In the genomic region with DNA sequence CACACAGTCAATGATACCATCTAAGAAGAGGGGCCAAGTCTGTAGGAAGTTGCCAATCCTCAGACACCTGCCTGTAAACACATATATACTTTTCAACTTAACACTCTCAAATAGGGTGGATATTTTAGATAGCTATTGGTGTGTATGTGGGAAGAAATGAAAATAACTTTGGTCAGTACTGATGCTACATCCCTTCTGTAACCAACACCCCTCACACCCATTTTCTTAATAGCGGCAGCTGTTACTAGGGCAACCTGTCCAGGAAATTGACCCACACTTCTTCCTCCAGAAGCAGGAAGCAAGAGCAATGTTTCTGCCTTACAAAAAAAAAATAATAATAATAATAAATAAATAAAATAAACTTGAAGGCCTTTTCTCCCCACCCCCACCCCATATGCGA, we compare ENCODE assay signal across 8 mouse cellular contexts. TPM values are rescaled to one million over a fixed set of nuclear protein-coding genes. Genes with fewer than 3 reads are reported as not detected.
DNase-seq lines count a peak whose midpoint lies in the region; ATAC-seq lines count a peak whose summit lies in the region.

No protein-coding gene starts in this region.

- no peak for ATAC-seq in kidney, embryonic 14.5 days (ENCODE audit: low FRiP score, low TSS enrichment)
- ATAC-seq in hindbrain, embryonic 16.5 days, result no peak
- ATAC-seq in midbrain, embryonic 16.5 days, result no peak

- no peaks in the 10 kb centered on the region for H3K36me3 ChIP-seq in kidney, embryonic 14.5 days (ENCODE audit: control insufficient read depth, insufficient read depth, low read length)
- H3K36me3 ChIP-seq in hindbrain, embryonic 16.5 days (ENCODE audit: control insufficient read depth, insufficient read depth, low read length), result no peaks in the 10 kb centered on the region
- H3K36me3 ChIP-seq in midbrain, embryonic 16.5 days (ENCODE audit: control insufficient read depth, insufficient read depth, low read length), result no peaks in the 10 kb centered on the region

- 9% methylated on average over 2 of the region's 2 CpGs for WGBS in kidney, embryonic 14.5 days
- WGBS in hindbrain, embryonic 16.5 days, result 19% methylated on average over 2 of the region's 2 CpGs
- 16% methylated on average over 2 of the region's 2 CpGs for WGBS in midbrain, embryonic 16.5 days

- peak overlapping the region; percentile 74 for H3K4me3 ChIP-seq in kidney, embryonic 14.5 days (ENCODE audit: low read length)
- peak overlapping the region; percentile 71 for H3K4me3 ChIP-seq in brown adipose tissue, adult 24 weeks (ENCODE audit: insufficient read depth, low read depth, low read length)
- peak overlapping the region; percentile 74 for H3K4me3 ChIP-seq in hindbrain, embryonic 16.5 days (ENCODE audit: low read length)
- H3K4me3 ChIP-seq in midbrain, embryonic 16.5 days (ENCODE audit: low read depth, low read length), result peak overlapping the region; percentile 71

- no peaks in the 10 kb centered on the region for H3K27me3 ChIP-seq in kidney, embryonic 14.5 days (ENCODE audit: control insufficient read depth, insufficient read depth, low read length)
- no peaks in the 10 kb centered on the region for H3K27me3 ChIP-seq in hindbrain, embryonic 16.5 days (replicated peaks; ENCODE audit: control insufficient read depth, insufficient read depth, low read length)
- no peaks in the 10 kb centered on the region for H3K27me3 ChIP-seq in midbrain, embryonic 16.5 days (ENCODE audit: control insufficient read depth, insufficient read depth, low read depth, low read length)

- peak overlapping the region; percentile 96 for H3K4me2 ChIP-seq in kidney, embryonic 14.5 days (replicated peaks; ENCODE audit: low read depth, low read length)
- peak overlapping the region; percentile 96 for H3K4me2 ChIP-seq in hindbrain, embryonic 16.5 days (ENCODE audit: low read length)
- H3K4me2 ChIP-seq in midbrain, embryonic 16.5 days (ENCODE audit: low read length), result peak overlapping the region; percentile 91

- peak overlapping the region; percentile 91 for H3K9ac ChIP-seq in kidney, embryonic 14.5 days (ENCODE audit: low read depth, low read length)
- peak overlapping the region; percentile 92 for H3K9ac ChIP-seq in hindbrain, embryonic 16.5 days (ENCODE audit: low read depth, low read length)
- H3K9ac ChIP-seq in midbrain, embryonic 16.5 days (ENCODE audit: low read depth, low read length), result peak overlapping the region; percentile 94

- H3K9me3 ChIP-seq in kidney, embryonic 14.5 days (ENCODE audit: control insufficient read depth, low read length), result no peaks in the 10 kb centered on the region
- no peaks in the 10 kb centered on the region for H3K9me3 ChIP-seq in hindbrain, embryonic 16.5 days (ENCODE audit: control insufficient read depth, low read length)
- no peaks in the 10 kb centered on the region for H3K9me3 ChIP-seq in midbrain, embryonic 16.5 days (replicated peaks; ENCODE audit: control insufficient read depth, low read length, poor library complexity, severe bottlenecking)

- H3K4me1 ChIP-seq in kidney, embryonic 14.5 days (ENCODE audit: control insufficient read depth, insufficient read depth, low read length), result peaks cover 22% of the 10 kb centered on the region
- H3K4me1 ChIP-seq in brown adipose tissue, adult 24 weeks (ENCODE audit: control insufficient read depth, insufficient read depth, insufficient read length, low read length), result peaks cover 8% of the 10 kb centered on the region
- H3K4me1 ChIP-seq in hindbrain, embryonic 16.5 days (ENCODE audit: control insufficient read depth, insufficient read depth, low read depth, low read length), result peaks cover 19% of the 10 kb centered on the region
- H3K4me1 ChIP-seq in midbrain, embryonic 16.5 days (ENCODE audit: control insufficient read depth, insufficient read depth, low read length), result peaks cover 22% of the 10 kb centered on the region

- H3K27ac ChIP-seq in kidney, embryonic 14.5 days (ENCODE audit: low read depth, low read length), result no peak overlapping the region; the same call in 1 of the 2 replicates
- H3K27ac ChIP-seq in brown adipose tissue, adult 24 weeks (replicated peaks; ENCODE audit: low read depth, low read length), result no peak overlapping the region
- H3K27ac ChIP-seq in hindbrain, embryonic 16.5 days (ENCODE audit: low read depth, low read length), result peak overlapping the region; percentile 94; the same call in 1 of the 2 replicates
- no peak overlapping the region for H3K27ac ChIP-seq in midbrain, embryonic 16.5 days (ENCODE audit: low read length)

- DNase-seq in kidney, adult 9 months, result no peak
- no peak for DNase-seq in spleen, postnatal 14 days (ENCODE audit: low spot score in 2 of 2)
- no peak for DNase-seq in ovary, postnatal 10 days (ENCODE audit: low spot score)
- no peak for DNase-seq in ovary, postnatal 36 days (ENCODE audit: low spot score)

RNA-seq across cellular contexts. Expression of gene Ints3, which starts 1.1 kb away (rescaled TPM):
- polyA plus RNA-seq in kidney, embryonic 14.5 days (2014; fragmentation: Nextera tagmentation; extraction: Ambion mirVana), result 24.0 and 39.2 TPM in 2 replicates
- 12.6 and 13.2 TPM in 2 replicates for polyA plus RNA-seq in brown adipose tissue, adult 24 weeks (2012; ENCODE audit: insufficient read depth, insufficient read length, missing spikeins)
- polyA plus RNA-seq in hindbrain, embryonic 16.5 days (2015; fragmentation: Nextera tagmentation; extraction: Ambion mirVana), result 27.8 and 30.3 TPM in 2 replicates
- polyA plus RNA-seq in midbrain, embryonic 16.5 days (2015; fragmentation: Nextera tagmentation; extraction: Ambion mirVana), result 30.8 and 31.7 TPM in 2 replicates

RNA-seq across cellular contexts. Expression of gene Npr1, which starts 33.3 kb away (rescaled TPM):
- polyA plus RNA-seq in kidney, embryonic 14.5 days (2014; fragmentation: Nextera tagmentation; extraction: Ambion mirVana), result 11.0 and 12.3 TPM in 2 replicates
- 18.0 and 27.9 TPM in 2 replicates for polyA plus RNA-seq in brown adipose tissue, adult 24 weeks (2012; ENCODE audit: insufficient read depth, insufficient read length, missing spikeins)
- polyA plus RNA-seq in hindbrain, embryonic 16.5 days (2015; fragmentation: Nextera tagmentation; extraction: Ambion mirVana), result 3.1 and 3.2 TPM in 2 replicates
- polyA plus RNA-seq in midbrain, embryonic 16.5 days (2015; fragmentation: Nextera tagmentation; extraction: Ambion mirVana), result 1.9 TPM in 2 replicates

RNA-seq across cellular contexts. Expression of gene Slc27a3, which starts 42.6 kb away (rescaled TPM):
- polyA plus RNA-seq in kidney, embryonic 14.5 days (2014; fragmentation: Nextera tagmentation; extraction: Ambion mirVana), result 8.2 and 12.3 TPM in 2 replicates
- polyA plus RNA-seq in brown adipose tissue, adult 24 weeks (2012; ENCODE audit: insufficient read depth, insufficient read length, missing spikeins), result 0.52 and 2.1 TPM in 2 replicates
- polyA plus RNA-seq in hindbrain, embryonic 16.5 days (2015; fragmentation: Nextera tagmentation; extraction: Ambion mirVana), result 30.1 and 30.8 TPM in 2 replicates
- 30.7 and 33.8 TPM in 2 replicates for polyA plus RNA-seq in midbrain, embryonic 16.5 days (2015; fragmentation: Nextera tagmentation; extraction: Ambion mirVana)

RNA-seq across cellular contexts. Expression of gene Ilf2, which starts 43.6 kb away (rescaled TPM):
- 245 and 262 TPM in 2 replicates for polyA plus RNA-seq in kidney, embryonic 14.5 days (2014; fragmentation: Nextera tagmentation; extraction: Ambion mirVana)
- polyA plus RNA-seq in brown adipose tissue, adult 24 weeks (2012; ENCODE audit: insufficient read depth, insufficient read length, missing spikeins), result 30.2 and 30.6 TPM in 2 replicates
- polyA plus RNA-seq in hindbrain, embryonic 16.5 days (2015; fragmentation: Nextera tagmentation; extraction: Ambion mirVana), result 224 and 229 TPM in 2 replicates
- polyA plus RNA-seq in midbrain, embryonic 16.5 days (2015; fragmentation: Nextera tagmentation; extraction: Ambion mirVana), result 260 and 272 TPM in 2 replicates

RNA-seq across cellular contexts. Expression of gene Snapin, which starts 58.5 kb away (rescaled TPM):
- 58.5 and 67.6 TPM in 2 replicates for polyA plus RNA-seq in kidney, embryonic 14.5 days (2014; fragmentation: Nextera tagmentation; extraction: Ambion mirVana)
- 55.5 and 71.6 TPM in 2 replicates for polyA plus RNA-seq in brown adipose tissue, adult 24 weeks (2012; ENCODE audit: insufficient read depth, insufficient read length, missing spikeins)
- 96.8 and 98.1 TPM in 2 replicates for polyA plus RNA-seq in hindbrain, embryonic 16.5 days (2015; fragmentation: Nextera tagmentation; extraction: Ambion mirVana)
- polyA plus RNA-seq in midbrain, embryonic 16.5 days (2015; fragmentation: Nextera tagmentation; extraction: Ambion mirVana), result 85.1 and 86.6 TPM in 2 replicates
